In genomic region chr14:120219224-120219623, GRCm38 (mm10) we compare ENCODE assay signal across 21 mouse cellular contexts.
"Had no signal": no experiment of that assay in that cellular context is flagged by ENCODE, and none has a peak within 500 bp of the region (broad histone marks: within the 10 kb centered on the region; RNA-seq: fewer than 3 reads in every experiment).

No protein-coding gene starts in this region.

- DNase-seq: kidney, adult 18-20 months; kidney, adult 9 months; kidney, postnatal 25 days; layer of hippocampus, adult 9-11 months; liver, embryonic 13.5 days; lung, adult 2 months; lung, postnatal 14 days; lung, postnatal 4 days; midbrain, embryonic 14.5 days; right cerebral cortex, adult 18-20 months; right cerebral cortex, postnatal 25 days; thymus, adult 2 months; thymus, postnatal 14 days; thymus, postnatal 4 days had no signal

- H3K4me2 ChIP-seq: limb, embryonic 12.5 days; liver, embryonic 13.5 days; midbrain, embryonic 11.5 days; neural tube, embryonic 12.5 days; neural tube, embryonic 15.5 days had no signal

- H3K9ac ChIP-seq: limb, embryonic 12.5 days; liver, embryonic 13.5 days; neural tube, embryonic 12.5 days; neural tube, embryonic 15.5 days had no signal

- H3K4me1 ChIP-seq: liver, embryonic 13.5 days had no signal

- H3K36me3 ChIP-seq: limb, embryonic 12.5 days; liver, embryonic 13.5 days; neural tube, embryonic 12.5 days; neural tube, embryonic 15.5 days had no signal

- H3K9me3 ChIP-seq: limb, embryonic 12.5 days; liver, embryonic 13.5 days; neural tube, embryonic 12.5 days; neural tube, embryonic 15.5 days had no signal

- H3K27me3 ChIP-seq: limb, embryonic 12.5 days; liver, embryonic 13.5 days; neural tube, embryonic 12.5 days; neural tube, embryonic 15.5 days had no signal

- H3K27ac ChIP-seq: layer of hippocampus, adult 2 months; limb, embryonic 12.5 days; liver, embryonic 13.5 days; neural tube, embryonic 12.5 days; neural tube, embryonic 15.5 days; stomach, postnatal 0 days had no signal

- H3K4me3 ChIP-seq: layer of hippocampus, adult 2 months; limb, embryonic 12.5 days; liver, embryonic 13.5 days; neural tube, embryonic 12.5 days; neural tube, embryonic 15.5 days had no signal

- ATAC-seq: intestine, embryonic 16.5 days had no signal
